Mouse (Mus musculus): ENCODE measurements around the gene Slc26a6. TPM values are rescaled to one million over a fixed set of nuclear protein-coding genes. Genes with fewer than 3 reads are reported as not detected.
A peak's percentile ranks its signal among the peaks of the same experiment; 100 is the strongest.

Gene Slc26a6
- total RNA-seq (2014; rRNA removed), result 30.3 and 31.8 TPM in 2 replicates
- polyA plus RNA-seq (2015; fragmentation: Nextera tagmentation; extraction: Ambion mirVana), result 20.0 and 21.3 TPM in 2 replicates

DNA sequence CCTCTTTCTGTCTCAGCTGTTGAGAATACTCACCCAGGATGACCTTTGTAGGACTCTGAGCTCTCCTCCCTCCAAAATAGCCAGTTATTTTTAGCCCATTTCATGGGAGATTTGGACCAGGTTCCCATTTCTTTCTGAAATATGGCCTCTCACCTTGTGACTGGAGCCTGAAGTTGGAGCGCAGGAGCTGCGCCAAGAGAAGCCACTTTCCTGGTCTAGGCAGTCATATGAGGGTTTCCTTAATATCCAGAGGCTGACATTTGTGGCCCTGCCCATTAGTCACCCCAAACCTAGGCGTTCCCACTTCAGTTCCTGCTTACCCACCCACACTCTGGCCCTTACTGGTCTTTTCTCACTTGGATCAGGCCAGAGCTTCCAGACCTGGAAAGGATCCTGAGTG lies at the start of gene Slc26a6:
TSS of gene Slc26a6 (plus strand) at position 308 of the 400 bp plus-strand sequence.
- peaks cover 35% of the 10 kb centered on the region for H3K36me3 ChIP-seq (ENCODE audit: insufficient read depth, low read length)
- no peak for DNase-seq (ENCODE audit: low spot score)
- WGBS, result 95% methylated on average over 3 of the region's 3 CpGs

DNA sequence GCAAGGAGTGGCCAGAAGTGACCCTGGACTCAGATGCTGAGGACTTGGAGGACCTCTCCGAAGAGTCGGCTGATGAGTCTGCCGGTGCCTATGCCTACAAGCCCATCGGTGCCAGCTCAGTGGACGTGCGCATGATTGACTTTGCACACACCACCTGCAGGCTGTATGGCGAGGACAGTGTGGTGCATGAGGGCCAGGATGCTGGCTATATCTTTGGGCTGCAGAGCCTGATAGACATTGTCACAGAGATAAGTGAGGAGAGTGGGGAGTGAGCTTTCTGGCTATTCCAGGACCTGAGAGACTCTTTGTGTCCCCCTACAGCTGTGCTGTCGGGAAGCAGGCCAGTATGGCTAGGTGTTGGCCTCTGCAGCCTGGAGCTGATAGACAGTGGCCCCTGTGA lies 47.3 kb upstream of the Slc26a6 start:
- TF ChIP-seq CTCF (IDR thresholded peaks at IDR 0.05; ENCODE audit: low read depth), result no peak
- DNase-seq (ENCODE audit: low spot score) (no peak), ATAC-seq (no peak)
- H3K9ac ChIP-seq (replicated peaks; ENCODE audit: low read length), result no peak overlapping the region
- H3K4me1 ChIP-seq (ENCODE audit: insufficient read depth, low read length), result peaks cover 12% of the 10 kb centered on the region
- H3K4me3 ChIP-seq (ENCODE audit: low read length), result no peak overlapping the region
- peaks cover 52% of the 10 kb centered on the region for H3K36me3 ChIP-seq (ENCODE audit: insufficient read depth, low read length)
- H3K9me3 ChIP-seq (ENCODE audit: low read length), result no peaks in the 10 kb centered on the region
- no peak overlapping the region for H3K4me2 ChIP-seq (ENCODE audit: low read depth, low read length)
- H3K27me3 ChIP-seq (ENCODE audit: insufficient read depth, low read length), result no peaks in the 10 kb centered on the region
- H3K27ac ChIP-seq, result no peak overlapping the region
- 88% methylated on average over 8 of the region's 8 CpGs for WGBS

More for the DNA sequence above, at the start of gene Slc26a6:
- peak within 1 kb of the TSS; percentile 62 for H3K9ac ChIP-seq (replicated peaks; ENCODE audit: low read length)
- peak within 1 kb of the TSS; percentile 84 for H3K27ac ChIP-seq
- H3K4me2 ChIP-seq (ENCODE audit: low read depth, low read length), result peak within 1 kb of the TSS; percentile 69
- H3K4me3 ChIP-seq (ENCODE audit: low read length), result peak within 1 kb of the TSS; percentile 66
- no peak for TF ChIP-seq CTCF (IDR thresholded peaks at IDR 0.05; ENCODE audit: low read depth)
- H3K9me3 ChIP-seq (ENCODE audit: low read length), result no peaks in the 10 kb centered on the region
- no peaks in the 10 kb centered on the region for H3K27me3 ChIP-seq (ENCODE audit: insufficient read depth, low read length)
- H3K4me1 ChIP-seq (ENCODE audit: insufficient read depth, low read length), result 0 out of 2 replicates have a peak, but pooled peaks cover 8% of the 10 kb centered on the region
- ATAC-seq, result no peak

DNA sequence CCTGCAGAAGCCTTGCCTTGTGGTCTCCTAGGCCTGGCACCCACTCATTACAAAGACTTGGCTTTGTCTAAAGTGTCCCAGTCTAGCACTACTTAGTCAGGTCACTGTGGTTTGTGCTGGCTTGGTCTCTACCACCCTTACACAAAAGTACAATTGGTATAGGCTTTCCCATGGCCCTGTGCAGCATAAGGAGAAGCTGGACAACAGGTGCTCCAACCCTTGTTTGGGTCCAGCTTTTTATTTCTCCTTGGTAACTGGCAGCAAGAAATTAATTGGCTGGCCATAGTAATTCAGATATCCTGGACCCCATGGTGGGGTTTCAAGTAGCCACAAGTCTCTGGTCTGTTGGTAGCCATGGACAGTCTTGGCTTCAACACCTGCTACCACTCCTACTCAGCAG lies 46.7 kb upstream of the Slc26a6 start:
- Histone ChIP-seq H3K9ac (replicated peaks; ENCODE audit: low read length) (no peak overlapping the region), H3K4me2 (ENCODE audit: low read depth, low read length) (no peak overlapping the region), H3K27me3 (ENCODE audit: insufficient read depth, low read length) (no peaks in the 10 kb centered on the region), H3K9me3 (ENCODE audit: low read length) (no peaks in the 10 kb centered on the region), H3K27ac (no peak overlapping the region), H3K4me1 (ENCODE audit: insufficient read depth, low read length) (peaks cover 12% of the 10 kb centered on the region), H3K36me3 (ENCODE audit: insufficient read depth, low read length) (peaks cover 49% of the 10 kb centered on the region), H3K4me3 (ENCODE audit: low read length) (no peak overlapping the region)
- DNase-seq (ENCODE audit: low spot score), result no peak
- TF ChIP-seq CTCF (IDR thresholded peaks at IDR 0.05; ENCODE audit: low read depth), result no peak
- ATAC-seq, result no peak

DNA sequence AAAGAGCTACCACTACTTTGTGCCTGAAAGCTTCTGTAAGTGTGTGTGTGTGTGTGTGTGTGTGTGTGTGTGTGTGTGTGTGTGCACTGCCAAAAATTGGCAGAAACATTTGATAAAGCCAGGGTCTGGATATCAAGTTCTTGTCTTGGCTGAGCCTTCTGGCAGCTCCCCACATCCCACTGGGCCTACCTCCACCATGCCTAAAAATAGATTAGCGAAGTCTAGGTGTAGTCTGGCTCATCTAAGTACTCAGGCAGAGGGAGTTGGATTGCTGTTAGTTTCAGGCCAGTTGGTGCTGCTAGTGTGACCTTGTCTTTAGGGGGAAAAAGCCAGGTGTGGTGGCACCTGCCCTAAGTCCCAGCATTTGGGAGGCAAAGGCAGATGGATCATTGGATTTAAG lies 46.3 kb upstream of the Slc26a6 start:
- H3K4me3 ChIP-seq (ENCODE audit: low read length), result no peak overlapping the region
- H3K9ac ChIP-seq (replicated peaks; ENCODE audit: low read length), result no peak overlapping the region
- no peak for DNase-seq (ENCODE audit: low spot score)
- TF ChIP-seq CTCF (IDR thresholded peaks at IDR 0.05; ENCODE audit: low read depth), result no peak
- H3K4me2 ChIP-seq (ENCODE audit: low read depth, low read length), result no peak overlapping the region
- H3K36me3 ChIP-seq (ENCODE audit: insufficient read depth, low read length), result peaks cover 49% of the 10 kb centered on the region
- ATAC-seq, result no peak
- H3K9me3 ChIP-seq (ENCODE audit: low read length), result no peaks in the 10 kb centered on the region
- WGBS, result 79% methylated on average over 1 of the region's 1 CpGs
- peaks cover 12% of the 10 kb centered on the region for H3K4me1 ChIP-seq (ENCODE audit: insufficient read depth, low read length)
- H3K27ac ChIP-seq, result peak overlapping the region; percentile 41; the same call in 1 of the 2 replicates
- H3K27me3 ChIP-seq (ENCODE audit: insufficient read depth, low read length), result no peaks in the 10 kb centered on the region

DNA sequence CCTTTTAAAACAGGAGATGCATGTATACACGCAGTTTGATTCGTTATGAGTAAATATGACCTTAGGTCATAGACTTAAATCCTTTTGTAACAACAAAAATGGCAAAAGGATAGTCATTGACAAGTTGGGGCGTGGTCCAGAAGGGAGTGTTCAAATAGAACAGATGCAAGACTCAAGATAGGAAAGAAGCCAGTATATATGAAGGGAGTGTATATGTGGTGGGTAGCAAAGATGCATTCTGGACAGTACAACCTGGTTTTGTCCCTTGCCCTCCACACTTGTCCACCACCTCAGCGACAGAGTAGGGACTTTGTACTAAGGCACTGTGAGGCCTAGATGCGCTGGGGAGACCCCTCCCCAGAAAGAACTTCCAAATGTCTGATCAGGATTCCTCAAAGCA lies 45.4 kb upstream of the Slc26a6 start:
- H3K27me3 ChIP-seq (ENCODE audit: insufficient read depth, low read length), result no peaks in the 10 kb centered on the region
- peaks cover 48% of the 10 kb centered on the region for H3K36me3 ChIP-seq (ENCODE audit: insufficient read depth, low read length)
- H3K4me2 ChIP-seq (ENCODE audit: low read depth, low read length), result peak overlapping the region; percentile 94; the same call in 1 of the 2 replicates
- no peak for DNase-seq (ENCODE audit: low spot score)
- no peak for ATAC-seq
- 76% methylated on average over 5 of the region's 5 CpGs for WGBS
- H3K4me1 ChIP-seq (ENCODE audit: insufficient read depth, low read length), result peaks cover 12% of the 10 kb centered on the region
- H3K9me3 ChIP-seq (ENCODE audit: low read length), result no peaks in the 10 kb centered on the region
- no peak for TF ChIP-seq CTCF (IDR thresholded peaks at IDR 0.05; ENCODE audit: low read depth)
- H3K9ac ChIP-seq (replicated peaks; ENCODE audit: low read length), result no peak overlapping the region
- no peak overlapping the region for H3K4me3 ChIP-seq (ENCODE audit: low read length)
- 0 out of 2 replicates have a peak overlapping the region, but pooled peaks have one; percentile 41 for H3K27ac ChIP-seq

DNA sequence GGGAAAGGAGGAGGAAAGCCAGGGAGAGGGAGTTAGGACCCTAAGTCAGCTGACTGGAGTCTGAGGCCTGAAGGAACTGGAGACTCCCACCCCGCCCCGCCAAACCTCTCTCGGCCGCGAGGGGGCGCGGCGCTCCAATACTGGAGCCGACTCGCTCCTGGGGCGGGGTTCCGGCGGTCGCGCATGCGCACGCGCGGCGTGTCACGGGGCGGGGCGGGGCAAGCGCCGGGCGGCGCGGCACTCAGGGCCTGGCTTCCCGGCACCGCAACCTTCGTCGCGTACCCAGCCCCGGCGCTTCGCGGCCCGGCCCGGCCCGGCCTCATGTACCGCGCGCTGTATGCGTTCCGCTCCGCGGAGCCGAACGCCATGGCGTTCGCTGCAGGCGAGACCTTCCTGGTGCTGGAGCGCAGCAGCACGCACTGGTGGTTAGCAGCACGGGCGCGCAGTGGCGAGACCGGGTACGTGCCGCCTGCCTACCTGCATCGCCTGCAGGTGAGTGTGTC lies 44.9 kb upstream of the Slc26a6 start, which contains the start of gene Nckipsd:
TSS of gene Nckipsd (plus strand) at position 206 of the 503 bp plus-strand sequence.
- H3K27ac ChIP-seq, result peak within 1 kb of the TSS; percentile 70
- peaks cover 12% of the 10 kb centered on the region for H3K4me1 ChIP-seq (ENCODE audit: insufficient read depth, low read length)
- H3K9me3 ChIP-seq (ENCODE audit: low read length), result no peaks in the 10 kb centered on the region
- H3K36me3 ChIP-seq (ENCODE audit: insufficient read depth, low read length), result peaks cover 50% of the 10 kb centered on the region
- peak within 1 kb of the TSS; percentile 68 for H3K4me3 ChIP-seq (ENCODE audit: low read length)
- H3K27me3 ChIP-seq (ENCODE audit: insufficient read depth, low read length), result no peaks in the 10 kb centered on the region
- H3K4me2 ChIP-seq (ENCODE audit: low read depth, low read length), result peak within 1 kb of the TSS; percentile 94
- H3K9ac ChIP-seq (replicated peaks; ENCODE audit: low read length), result peak within 1 kb of the TSS; percentile 78
- peak; percentile 90 for ATAC-seq
- peak; percentile 77 for TF ChIP-seq CTCF (IDR thresholded peaks at IDR 0.05; ENCODE audit: low read depth)
- under 1% methylated on average over 59 of the region's 62 CpGs for WGBS
- DNase-seq (ENCODE audit: low spot score), result peak; percentile 97

DNA sequence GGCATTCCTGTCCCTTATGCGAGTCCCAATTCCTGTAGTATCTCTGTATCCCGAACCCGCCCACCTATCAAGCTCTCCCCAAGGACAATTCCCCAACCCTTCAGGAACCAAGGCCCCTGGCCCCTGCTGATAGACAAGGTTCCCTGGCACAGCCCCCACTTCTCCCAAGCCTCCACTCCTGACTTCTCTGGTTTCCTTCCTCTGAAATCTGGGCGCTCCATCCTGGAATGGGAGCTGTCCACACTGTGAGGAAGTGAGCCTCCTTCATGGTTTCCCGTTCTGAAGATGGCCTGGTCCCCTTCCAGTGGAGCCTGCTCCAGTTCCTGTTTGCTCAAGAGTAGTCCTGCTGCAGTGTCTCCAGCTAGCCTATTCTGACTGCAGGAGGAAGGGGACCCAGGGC lies 43.9 kb upstream of the Slc26a6 start:
- peak overlapping the region; percentile 78; the same call in 1 of the 2 replicates for H3K9ac ChIP-seq (replicated peaks; ENCODE audit: low read length)
- H3K27ac ChIP-seq, result no peak overlapping the region
- ATAC-seq (no peak), DNase-seq (ENCODE audit: low spot score) (no peak)
- peaks cover 50% of the 10 kb centered on the region for H3K36me3 ChIP-seq (ENCODE audit: insufficient read depth, low read length)
- peaks cover 12% of the 10 kb centered on the region for H3K4me1 ChIP-seq (ENCODE audit: insufficient read depth, low read length)
- peak overlapping the region; percentile 68 for H3K4me3 ChIP-seq (ENCODE audit: low read length)
- WGBS, result 71% methylated on average over 5 of the region's 5 CpGs
- H3K9me3 ChIP-seq (ENCODE audit: low read length), result no peaks in the 10 kb centered on the region
- peak overlapping the region; percentile 94 for H3K4me2 ChIP-seq (ENCODE audit: low read depth, low read length)
- H3K27me3 ChIP-seq (ENCODE audit: insufficient read depth, low read length), result no peaks in the 10 kb centered on the region
- no peak for TF ChIP-seq CTCF (IDR thresholded peaks at IDR 0.05; ENCODE audit: low read depth)
